Mouse (Mus musculus) gastrocnemius, postnatal 14 days (tissue): ENCODE measurements around the gene Mettl23. TPM values are rescaled to one million over a fixed set of nuclear protein-coding genes. Genes with fewer than 3 reads are reported as not detected.

ENCODE experiments used
- DNase-seq: peaks from one replicate; pipeline ENCODE4 v3.0.0; 2021; ENCODE audit warnings: mixed read lengths
- intact Hi-C: fragments of 180-260 bp; cut with DNase I; formaldehyde crosslinking; loops from one replicate; pipeline ENCODE4 v1.15.1; 2025; ENCODE audit warnings: low total_unique reads
- long read RNA-seq, 2 experiments: library from polyadenylated mRNA; stranded (forward); transcript quantifications; one replicate each; pipeline ENCODE4 v2.0.0; 2021
- total RNA-seq, 2 experiments: library from RNA; stranded (reverse); gene quantifications; 2 replicates each; pipeline ENCODE4 v1.2.3; 2021

Mettl23 gene
- 10 to 100 TPM; 24.1 to 24.7 TPM for total RNA-seq
- long read RNA-seq, experiment 1, transcript Mettl23-201 (5 exons, 1,276 nt) = major isoform, 32 of 50 reads
- long read RNA-seq, experiment 1, partial matches to known transcripts = 6 of 50 reads
- long read RNA-seq, experiment 1, other reads (novel, unspliced or antisense) = 12 of 50 reads
- long read RNA-seq, experiment 2, transcript Mettl23-201 (5 exons, 1,276 nt) = major isoform, 26 of 48 reads
- long read RNA-seq, experiment 2, partial matches to known transcripts = 11 of 48 reads
- long read RNA-seq, experiment 2, other reads (novel, unspliced or antisense) = 11 of 48 reads

DNA sequence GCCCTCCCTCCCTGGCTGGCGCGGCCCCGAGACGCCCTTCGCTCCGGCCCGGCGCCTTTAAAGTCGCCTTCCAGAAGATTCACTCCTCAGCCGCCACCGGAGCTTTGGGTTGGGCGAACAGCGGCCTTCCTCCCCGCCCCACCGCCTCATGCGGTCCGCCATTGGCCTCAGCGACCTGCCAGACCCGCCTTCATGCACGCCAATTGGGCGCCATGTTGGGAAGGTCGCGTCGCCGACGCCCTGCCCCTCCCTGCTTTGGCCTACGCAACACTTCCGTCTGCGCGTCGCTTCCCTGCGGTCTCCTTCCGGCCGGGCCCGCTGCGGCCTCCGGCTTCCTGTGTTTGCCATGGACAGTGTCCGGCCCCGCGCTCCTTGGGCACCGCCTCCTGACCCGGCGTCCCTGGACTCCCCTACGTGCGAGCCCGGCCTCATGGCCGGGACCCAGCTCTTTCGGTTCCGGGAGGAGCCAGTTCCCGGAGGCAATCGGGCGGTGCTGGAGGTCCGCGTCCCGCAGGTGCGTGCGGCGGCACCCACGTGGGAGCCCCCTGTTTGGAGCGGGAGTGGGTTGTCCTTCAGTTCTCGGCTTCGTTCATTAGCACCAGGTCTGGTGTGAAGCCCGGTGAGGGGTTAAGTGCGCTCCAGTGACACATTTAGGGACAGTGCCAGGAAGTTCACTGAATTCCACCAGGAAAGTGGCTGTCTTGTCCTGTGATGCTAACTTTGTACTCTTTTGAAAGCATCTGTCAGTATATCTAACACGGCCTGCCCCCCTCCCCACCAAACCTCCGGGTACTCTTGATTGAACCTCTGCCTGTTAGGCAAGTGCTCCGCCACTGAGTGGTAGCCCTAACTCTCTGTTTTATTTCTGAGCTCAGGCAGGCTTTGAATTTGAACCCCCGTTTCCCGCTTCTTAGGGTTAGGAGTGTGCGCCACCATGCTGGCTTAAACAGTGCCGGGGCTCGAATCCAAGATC, at the start of gene Mettl23, which contains the start of gene Jmjd6:
Gene Mettl23 (plus strand): TSS at position 18 of the 973 bp plus-strand sequence.
Gene Jmjd6 (minus strand): TSS at position 189 of the 973 bp plus-strand sequence.
- peak; percentile 98 for DNase-seq
- intact Hi-C loops = no loop called here

DNA sequence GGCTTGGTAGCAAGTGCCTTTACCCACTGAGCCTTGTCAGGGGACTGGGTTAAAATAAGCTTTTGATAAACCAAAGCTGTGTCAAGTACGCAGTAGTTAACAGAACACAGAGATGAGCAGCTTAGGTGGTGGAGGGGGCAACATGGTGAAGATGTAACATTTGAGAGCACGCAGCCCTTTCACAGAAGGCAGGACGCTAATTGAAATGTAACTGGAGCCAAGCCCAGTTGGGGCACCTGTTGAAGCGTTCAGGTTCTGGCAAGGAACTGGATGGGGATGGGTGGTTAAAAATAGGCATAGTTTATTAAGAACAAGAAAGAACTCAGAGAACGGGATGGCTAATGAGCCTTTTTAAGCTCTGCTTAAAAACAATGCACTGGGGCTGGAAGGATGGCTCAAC, 43.7 kb upstream of the Mettl23 start:
- intact Hi-C loops = no loop called here
- peak; percentile 16 for DNase-seq

DNA sequence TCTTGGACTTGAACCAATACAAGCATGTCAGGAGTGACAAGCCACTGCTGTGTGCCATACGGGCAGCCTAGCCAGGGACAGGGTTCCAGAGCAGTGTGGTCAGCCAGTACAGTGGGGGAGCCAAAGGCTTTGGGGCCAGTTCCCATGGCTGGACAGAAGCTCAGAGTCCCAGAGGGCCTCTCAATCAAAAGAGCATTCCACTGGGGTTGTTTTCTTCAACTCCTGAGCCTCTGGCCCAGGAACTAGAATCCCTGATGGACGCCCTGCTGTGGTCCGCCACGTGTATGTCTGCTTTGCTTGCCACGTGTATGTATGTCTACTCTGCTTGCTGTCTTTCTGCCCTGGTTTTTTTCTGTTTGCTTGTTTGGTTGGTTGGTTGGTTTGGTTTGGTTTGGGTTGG, 42.0 kb upstream of the Mettl23 start:
- DNase-seq = no peak
- intact Hi-C loops = no loop called here

DNA sequence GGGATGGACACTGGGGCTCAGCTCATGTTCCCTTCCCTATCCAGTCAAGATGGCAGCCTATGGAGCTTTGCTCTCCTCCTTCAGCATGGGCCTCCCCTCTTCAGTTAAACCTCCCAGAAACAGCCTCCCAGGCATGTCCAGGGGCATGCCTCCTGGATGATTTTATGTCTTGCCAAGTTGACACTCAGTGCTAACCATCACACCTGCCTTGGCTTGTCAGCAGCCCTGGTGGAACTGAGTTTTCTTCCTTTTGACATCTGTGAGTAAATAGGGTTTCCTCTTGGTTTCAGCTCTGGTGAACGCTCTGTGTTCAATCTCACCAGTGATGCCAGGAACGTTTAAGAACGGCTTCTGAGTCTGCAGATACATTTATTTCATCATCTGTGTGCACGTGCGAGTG, 40.4 kb upstream of the Mettl23 start:
- DNase-seq = no peak
- intact Hi-C loops = no loop called here

DNA sequence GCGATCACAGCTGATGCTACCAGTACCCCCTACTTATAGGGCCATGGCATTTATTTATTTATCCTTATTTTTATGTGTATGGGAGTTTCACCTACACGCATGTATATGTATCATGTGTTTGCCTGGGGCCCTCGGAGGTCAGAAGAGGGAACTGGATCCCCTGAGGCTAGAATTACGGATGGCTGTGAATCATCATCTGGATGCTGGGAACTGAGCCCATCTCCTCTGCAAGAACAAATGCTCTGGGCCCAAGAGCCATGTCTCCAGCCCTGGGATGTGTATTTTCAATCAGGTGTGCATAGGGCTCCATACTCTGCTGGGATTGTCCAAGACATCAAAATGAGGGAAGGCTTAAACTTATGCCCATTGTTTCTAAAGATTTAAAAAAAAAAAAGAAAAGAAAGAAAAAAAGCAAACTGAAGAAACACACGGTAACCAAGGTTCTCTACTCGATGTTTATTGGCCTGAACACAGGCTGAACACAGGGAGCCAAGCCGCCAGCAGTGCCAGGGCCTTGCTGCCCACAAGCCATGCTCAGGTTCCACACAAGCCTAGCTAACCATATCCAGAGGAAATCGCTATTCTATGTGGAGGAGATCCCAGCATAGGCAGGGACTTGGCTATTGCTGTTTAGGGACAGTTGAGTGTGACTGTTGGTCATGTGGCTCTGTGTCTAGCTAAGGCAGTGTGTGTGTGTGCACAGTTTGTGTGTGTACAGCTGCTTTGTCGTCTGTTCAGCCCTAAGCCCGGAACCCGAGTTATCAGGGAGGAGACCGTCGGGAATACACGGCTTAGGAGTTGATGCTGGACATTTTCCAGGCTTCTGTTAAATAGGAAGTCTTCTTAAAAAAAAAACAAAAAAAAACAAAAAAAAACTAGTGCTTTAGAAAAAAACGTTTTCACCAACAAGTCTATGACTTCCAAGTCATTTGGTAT, 36.7 kb upstream of the Mettl23 start:
- intact Hi-C loops = loop anchor here (5.0 kb wide), 1 partner anchor 149 kb away; no protein-coding TSS in a partner anchor
- peak; percentile 52 for DNase-seq

DNA sequence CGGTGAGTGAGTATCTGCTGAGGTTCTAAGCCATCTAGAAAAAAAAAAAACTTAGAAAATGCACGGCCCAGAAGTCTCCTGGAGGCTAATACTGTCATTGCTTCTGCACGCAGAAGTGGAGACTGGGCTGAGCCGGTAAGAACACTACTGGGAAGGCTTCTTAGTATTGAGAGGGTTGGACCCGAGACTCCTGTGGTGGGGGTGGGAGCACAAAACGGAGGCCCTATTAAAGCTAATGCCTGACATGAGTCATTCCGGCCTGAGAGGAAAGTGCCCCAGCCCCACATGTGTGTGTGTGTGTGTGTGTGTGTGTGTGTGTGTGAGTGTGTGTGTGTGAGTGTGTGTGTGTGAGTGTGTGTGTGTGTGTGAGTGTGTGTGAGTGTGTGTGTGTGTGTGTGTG, 36.0 kb upstream of the Mettl23 start:
- intact Hi-C loops = loop anchor here (5.0 kb wide), 1 partner anchor 150 kb away; no protein-coding TSS in a partner anchor
- DNase-seq = peak; percentile 13

DNA sequence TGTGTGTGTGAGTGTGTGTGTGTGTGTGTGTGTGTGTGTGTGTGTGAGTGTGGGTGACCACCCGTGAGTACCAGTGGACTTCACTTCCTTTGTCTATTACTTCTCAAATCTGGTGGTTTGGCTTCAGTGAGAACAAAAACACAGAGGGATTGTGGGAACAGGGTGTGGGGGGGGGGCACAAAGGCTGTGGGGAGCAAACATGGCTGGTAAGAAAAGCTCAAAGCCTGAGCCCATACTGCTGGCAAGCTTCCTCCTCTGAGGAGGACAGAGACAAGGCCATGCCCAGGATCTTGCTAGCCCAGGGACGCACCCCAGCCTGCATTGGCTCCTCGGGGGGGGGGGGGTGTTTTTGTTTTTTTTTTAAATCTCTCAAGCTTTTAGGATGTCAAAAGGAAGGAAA, 35.6 kb upstream of the Mettl23 start:
- intact Hi-C loops = loop anchor here (5.0 kb wide), 1 partner anchor 150 kb away; no protein-coding TSS in a partner anchor
- no peak for DNase-seq

DNA sequence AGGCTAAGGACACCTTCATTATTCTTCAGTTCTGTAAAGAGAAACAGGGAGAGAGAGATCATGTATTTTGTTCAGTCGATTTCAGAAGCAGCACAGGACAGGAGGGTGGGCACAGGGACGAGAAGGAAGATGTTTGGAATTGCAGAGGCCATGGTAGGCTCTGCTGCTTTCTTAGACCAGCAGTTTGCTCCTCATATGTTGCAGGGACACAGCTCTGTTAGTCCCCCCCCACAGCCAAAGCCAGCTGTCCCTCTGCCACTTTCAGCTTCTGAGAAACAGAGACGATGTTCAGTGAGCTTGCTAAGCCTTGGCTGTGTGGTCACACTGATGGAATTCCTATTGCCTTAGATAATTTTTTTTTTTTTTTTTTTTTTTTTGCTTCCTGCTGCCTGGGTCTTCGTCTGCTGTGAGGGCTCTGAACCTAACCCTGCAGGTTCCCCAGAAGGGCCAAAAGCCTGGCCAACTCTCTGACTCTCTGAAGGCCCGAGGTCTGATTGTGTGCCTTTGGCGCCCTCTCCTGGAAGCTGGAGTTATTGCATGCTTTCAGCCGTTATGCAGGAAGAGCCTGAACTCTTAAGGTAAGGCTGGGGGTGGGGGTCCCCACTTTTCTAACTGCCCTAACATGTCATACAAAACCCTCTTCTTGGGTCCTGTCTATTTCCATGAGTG, 35.0 kb upstream of the Mettl23 start:
- DNase-seq = peak; percentile 88
- intact Hi-C loops = loop anchor here (5.0 kb wide), 1 partner anchor 151 kb away; no protein-coding TSS in a partner anchor

DNA sequence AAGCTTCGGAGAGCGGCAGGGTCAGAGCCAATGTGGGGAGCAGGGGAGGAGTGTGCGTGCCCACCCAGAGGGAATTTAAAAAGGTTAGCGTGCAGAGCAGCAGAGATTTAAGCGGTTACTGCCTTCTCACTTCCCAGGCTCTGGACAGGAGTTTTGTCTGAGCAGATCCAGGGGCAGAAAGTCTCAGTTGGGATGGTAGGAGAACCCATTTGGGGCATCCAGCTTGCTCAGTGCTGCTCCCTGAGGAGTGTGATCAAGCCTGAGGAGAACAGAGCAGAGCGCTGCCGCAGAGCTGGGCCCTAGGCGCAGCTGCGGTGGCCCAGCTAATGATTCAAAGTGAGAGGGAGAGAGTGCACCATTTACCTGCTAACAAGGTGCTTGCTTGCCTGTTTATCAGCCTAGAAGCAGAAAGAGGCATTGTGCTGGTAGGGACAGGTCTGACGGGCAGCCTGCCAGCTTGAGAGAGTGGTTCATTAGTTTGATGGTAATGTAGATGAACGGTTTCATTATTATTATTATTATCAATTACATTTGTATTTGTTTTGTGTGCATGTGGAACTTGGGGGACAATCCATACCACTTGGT, 34.2 kb upstream of the Mettl23 start:
- peak; percentile 14 for DNase-seq
- intact Hi-C loops = loop anchor here (5.0 kb wide), 1 partner anchor 152 kb away; no protein-coding TSS in a partner anchor

DNA sequence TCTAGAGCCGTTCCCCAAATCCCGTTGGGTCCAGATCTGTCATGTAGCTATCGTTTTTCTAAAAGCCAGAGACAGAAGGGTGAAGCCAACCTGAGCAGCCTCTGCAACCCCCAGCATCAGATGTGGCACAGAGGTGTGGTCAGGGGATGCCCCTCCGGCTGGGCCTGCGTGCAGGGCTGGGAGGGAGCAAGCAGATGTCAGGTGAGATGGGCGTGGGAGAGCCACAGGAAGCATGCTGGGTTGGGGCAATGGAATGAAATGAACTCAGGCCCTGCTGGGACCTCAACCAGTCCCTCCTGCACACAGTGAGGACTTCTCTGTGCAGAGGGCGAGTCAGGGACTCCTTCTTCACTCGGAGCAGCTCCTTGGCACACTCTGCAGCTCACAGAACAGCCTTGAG, 33.6 kb upstream of the Mettl23 start:
- intact Hi-C loops = loop anchor here (5.0 kb wide), 1 partner anchor 152 kb away; no protein-coding TSS in a partner anchor
- no peak for DNase-seq

DNA sequence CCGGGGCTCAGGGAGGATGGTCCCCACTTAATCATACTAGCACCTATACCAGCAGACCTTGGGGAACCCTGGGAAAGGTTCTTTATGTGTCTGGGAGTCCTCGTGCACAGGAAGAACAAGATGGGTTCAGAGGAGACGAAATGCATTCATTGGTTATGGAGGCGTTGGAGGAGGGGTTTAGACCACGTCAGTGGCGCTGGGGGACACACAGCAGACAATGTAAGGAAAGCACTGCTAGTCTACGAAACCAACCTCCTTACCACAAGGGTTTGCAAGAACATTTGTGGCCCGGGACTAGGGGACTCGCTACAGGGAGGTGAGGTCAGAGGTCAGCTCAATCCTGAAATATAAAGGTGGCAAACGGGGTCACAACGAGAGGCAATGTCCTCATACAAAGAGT, 32.5 kb upstream of the Mettl23 start:
- DNase-seq = no peak
- intact Hi-C loops = no loop called here

DNA sequence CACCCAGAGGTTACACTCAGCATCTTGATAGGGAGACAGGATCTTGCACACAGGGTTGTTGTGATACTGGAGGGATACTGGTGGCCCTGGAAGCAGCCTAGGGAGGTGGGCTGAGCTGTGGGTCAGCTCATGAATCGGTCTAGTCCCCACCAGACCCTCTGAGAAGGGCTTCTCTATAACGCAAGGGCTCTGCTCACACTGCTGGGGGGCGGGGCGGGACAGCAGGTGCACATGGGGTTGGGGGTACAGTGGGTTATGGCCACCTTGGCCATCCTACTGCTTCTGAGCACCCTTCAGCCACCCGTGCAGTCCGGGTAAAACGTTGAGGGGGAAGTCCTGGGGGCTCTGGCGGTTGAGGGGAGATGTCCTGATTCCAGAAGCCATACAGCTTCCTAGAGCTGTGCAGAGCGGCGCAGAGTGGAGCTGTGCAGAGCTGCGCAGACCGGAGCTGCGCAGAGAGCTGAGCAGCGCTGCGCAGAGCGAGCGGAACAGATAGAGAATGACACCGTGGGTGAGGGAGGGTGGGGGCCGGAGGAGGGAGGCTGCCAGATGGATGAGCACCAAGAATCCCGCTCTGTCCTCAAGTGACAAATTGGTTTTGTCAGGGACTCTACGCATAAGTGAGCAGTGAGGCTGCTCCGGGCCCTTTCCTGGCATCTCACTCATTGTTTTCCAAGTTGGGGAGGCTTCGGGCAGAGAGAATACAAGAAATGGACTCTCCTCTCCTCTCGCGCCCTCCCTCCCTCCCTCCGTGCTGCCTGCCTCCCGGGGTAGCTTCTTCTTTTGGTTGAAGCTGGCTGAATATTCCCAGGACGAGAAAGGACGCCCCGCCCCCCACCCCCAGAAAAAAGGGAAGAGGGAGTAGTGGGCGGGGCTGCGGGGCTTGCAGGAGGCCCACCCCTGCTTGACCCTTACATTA, 31.8 kb upstream of the Mettl23 start:
- intact Hi-C loops = no loop called here
- peak; percentile 61 for DNase-seq

DNA sequence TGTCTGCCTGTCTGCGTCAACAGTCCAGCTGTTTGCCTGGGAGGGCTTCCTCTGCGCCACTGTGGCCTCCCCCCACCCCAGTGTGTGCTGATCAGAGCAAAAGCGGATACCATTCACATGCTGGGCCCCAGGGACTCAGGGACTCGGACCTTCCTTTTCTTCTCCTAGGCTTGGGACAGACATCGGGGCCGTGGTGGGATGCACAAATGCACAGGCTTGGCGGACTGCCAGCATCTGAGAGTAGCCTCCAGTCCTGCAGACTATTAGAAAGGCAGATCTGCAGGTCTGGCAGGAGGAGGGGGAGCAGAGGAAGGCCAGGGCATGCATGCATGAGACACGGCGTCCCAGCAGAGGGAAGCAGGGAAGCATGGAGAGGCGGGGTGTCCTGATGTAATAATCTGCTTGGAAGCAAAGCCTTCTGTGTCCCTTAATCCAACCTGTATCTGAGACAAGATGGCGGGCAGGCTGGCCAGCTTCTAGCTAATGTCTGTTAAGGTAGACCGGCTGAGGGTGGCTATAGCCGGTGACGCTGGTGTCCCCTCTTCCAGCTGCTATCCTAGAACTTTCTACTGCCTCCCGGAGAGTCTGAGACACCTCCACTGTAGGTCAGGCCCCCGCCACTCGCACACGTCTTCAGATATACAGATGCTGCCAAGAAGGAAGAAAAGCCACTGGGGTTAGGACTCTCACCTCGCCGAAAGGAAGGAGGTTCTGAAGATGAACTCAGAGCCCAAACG, 30.1 kb upstream of the Mettl23 start:
- intact Hi-C loops = no loop called here
- no peak for DNase-seq

DNA sequence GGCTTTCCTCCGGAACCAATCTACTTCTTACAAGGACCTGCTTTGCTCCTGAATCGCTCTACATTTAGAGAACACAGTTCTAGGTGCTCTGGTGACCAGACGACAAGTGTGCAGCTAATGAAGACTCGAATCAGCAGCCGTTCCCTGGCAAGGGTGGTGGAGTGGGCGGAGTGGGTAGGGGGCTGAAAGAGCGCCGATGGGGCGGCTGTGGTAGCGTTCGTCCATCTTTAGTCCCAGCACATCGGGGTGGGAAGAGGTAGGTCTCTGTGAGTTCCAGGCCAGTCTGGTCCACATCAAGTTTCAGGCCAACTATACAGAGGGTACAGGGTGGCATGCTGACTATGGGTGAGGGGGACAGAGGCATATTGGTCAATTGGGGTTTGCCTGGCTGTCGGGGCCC, 29.5 kb upstream of the Mettl23 start:
- DNase-seq = no peak
- intact Hi-C loops = no loop called here

DNA sequence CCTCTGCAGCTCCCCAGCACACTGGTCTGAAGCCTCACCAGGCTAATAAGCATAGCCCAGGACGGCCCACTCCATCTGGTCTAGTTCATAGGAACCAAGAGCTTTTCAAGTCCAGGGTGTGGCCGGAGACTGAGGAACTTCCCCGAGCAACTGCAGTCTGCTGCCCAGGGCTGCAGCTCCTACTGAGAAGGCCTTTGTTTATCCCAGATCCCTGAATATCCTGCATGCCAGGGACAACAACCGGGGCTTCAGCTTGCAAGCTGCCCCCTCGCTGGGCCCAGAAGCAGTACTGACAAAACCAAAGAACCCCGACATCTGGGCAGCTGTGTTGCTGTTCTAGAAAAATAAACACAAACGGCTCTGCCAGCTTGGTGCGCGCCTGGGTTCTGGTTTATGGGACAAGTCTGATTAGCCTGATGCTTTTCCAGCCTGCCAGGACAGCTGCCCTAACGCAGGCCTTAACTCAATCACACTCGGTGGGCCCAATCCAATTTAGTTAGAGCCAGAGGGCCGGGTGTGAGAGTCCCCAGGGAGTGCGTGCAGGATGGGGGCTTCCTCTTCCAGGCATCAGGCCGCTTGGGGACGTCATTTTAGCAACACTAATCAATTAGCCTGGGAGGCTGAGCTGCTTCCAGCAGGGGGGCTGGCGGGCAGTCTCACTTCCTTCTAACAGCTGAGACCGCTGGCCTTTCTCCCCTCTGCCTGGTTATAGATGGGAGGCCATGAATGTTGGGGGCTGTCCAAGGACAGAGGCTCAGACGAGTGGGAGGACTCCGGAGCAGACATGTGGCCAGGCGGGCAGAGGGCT, 28.8 kb upstream of the Mettl23 start:
- intact Hi-C loops = no loop called here
- DNase-seq = peak; percentile 87
